Mouse (Mus musculus) erythroblast, embryonic 14.5 days (primary cell): Measurements from ENCODE around the gene Uba52.

Experiments used
- GATA1 ChIP-seq: IDR thresholded peaks from 2 replicates; pipeline ENCODE4 v1.6.1; 2012; ENCODE audit warnings: low read length, inconsistent platforms, mixed read lengths
- TAL1 ChIP-seq: IDR thresholded peaks from 3 replicates; pipeline ENCODE4 v1.6.1; 2012; ENCODE audit warnings: low read length, inconsistent platforms, mixed read lengths

- TF ChIP-seq TAL1 (no peak), GATA1 (no peak)
Measured at GRCm38 (mm10) chr8:70462516-70462813, 48.1 kb downstream of the Uba52 start.
